Mouse (Mus musculus): ENCODE results near the gene Wap.

Wap gene

DNA sequence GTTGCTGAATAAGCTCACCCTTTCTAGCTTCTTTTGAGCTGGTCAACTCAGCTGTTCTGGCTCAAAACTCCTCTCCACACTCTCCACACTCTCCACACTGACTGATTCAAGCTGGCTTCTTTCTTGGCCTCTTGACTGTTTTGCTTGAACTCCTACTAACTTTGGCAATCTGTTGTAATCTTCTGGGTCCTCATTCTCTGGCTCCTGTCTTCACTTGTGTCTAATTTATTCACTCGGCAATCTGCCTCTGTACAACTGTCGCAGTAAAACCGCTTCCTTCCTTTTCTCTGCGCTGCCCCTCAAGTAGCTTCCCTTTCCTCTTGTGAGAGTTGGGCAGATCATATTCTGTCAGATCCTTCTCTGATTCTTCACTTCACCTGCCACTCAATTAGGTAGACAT, 10.7 kb downstream of the Wap start:
- DNase-seq (ENCODE audit: extremely low spot score) = no peak

DNA sequence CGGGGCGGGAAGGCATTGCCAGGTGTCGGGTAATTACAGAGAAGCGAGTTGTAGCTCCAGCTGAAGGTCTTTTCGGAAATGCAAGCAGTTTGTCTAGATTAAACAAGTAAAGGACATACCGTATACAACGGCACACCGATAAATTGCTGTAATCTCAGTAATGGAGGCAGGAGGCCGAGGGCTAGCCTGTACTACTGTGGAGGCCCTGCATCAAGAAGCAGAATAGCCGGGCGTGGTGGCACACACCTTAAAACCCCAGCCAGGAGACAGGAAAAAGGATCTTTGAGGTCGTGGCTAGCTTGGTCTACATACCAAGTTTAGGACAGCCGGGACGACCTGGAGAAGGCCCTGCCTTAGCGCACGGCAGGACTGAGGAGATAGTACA, 12.1 kb downstream of the Wap start:
- no peak for DNase-seq (ENCODE audit: extremely low spot score)

DNA sequence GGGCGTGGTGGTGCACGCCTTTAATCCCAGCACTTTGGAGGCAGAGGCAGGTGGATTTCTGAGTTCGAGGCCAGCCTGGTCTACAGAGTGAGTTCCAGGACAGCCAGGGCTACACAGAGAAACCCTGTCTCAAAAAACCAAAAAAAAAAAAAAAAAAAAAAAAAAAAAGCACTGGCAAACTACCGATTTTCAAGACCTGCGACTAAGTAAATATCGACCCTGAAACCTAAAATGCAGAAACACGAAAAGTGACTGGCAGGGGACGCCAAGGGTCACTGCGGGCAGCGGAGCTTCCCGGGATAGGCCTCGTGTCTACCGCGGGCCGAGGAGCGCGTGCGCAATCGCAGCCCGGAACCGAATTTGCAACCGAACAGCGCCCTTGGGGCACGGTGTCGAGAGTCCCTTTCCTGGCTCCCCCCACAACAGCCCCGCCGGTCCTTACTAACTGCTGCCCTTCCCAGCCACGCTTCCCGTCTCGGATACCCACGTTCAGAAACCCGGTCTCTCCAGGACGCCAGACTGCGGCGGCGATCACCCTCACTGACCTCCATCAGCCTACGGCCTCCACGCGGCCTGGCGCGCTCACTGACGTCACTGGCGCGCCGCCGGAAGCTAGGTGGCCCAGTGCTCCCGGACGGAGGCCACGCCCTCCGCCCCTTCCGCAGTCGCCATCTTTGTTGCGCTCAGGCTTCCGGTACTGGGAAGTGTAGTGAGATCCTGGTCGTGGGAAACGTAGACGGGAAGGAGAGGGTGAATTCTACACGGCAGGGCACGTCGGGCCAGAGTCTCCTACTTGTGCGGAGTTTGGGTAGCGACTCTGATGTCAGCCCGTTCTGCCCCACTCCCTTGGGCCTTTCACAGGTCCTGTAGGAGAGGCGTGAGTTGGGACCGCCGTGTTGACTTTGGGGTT, 12.7 kb downstream of the Wap start, which contains the start of gene Tbrg4:
TSS of gene Tbrg4 (minus strand) at position 590 of the 910 bp plus-strand sequence.
- DNase-seq (ENCODE audit: extremely low spot score) = peak; percentile 94

DNA sequence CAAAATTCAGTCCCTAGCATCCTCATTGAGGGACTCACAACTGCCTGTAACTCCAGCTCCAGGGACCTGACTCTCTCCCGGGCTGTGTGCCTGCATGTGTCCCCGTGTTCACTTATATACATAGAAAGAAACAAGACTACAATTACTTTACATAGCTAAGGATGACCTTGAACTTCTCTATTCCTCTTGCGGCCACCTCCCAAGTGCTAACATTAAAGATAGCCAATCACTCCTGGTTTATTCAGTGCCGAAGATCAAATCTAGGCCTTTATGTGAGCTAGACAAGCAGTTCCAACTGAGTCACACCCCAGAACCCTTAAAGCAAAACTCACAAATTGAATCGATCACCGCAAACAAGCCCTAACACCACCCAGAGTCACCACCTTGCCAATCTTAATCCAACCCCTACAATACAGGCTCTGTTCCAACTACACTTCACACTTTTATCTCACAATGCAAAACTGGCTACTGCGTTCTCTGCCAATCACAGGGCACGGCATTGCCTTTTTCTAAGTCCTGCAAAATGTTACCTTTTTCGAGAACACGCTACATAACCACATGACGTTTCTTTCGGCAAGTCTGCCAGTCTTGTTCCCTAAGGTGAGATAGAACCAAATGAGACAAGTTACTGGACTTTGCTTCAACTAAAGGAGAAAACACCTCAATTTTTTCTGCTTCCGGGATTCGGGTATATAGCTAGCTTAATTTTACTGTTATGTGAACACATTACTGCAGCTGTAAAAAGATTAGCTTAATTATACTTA, 13.6 kb downstream of the Wap start:
- no peak for DNase-seq (ENCODE audit: extremely low spot score)

DNA sequence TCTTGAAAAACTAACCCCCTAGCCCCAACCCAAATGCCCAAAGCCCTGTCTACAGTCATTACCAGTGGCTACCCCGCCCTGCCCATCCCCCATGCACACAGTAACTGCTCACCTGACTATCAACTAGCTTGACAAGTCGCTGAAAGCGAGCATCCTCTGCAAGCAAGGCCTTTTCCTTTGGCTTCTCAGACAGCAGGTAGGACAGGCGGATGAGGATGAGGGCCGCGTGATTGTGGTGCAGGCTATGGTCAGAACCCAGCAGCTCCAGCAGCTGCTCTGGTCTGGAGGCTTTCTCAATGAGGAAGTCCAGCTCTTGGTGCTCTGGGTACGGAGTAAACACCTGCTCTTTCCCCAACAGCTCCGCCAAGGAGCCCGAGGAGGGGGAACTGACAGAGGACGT, 14.7 kb downstream of the Wap start:
- DNase-seq (ENCODE audit: extremely low spot score) = no peak

DNA sequence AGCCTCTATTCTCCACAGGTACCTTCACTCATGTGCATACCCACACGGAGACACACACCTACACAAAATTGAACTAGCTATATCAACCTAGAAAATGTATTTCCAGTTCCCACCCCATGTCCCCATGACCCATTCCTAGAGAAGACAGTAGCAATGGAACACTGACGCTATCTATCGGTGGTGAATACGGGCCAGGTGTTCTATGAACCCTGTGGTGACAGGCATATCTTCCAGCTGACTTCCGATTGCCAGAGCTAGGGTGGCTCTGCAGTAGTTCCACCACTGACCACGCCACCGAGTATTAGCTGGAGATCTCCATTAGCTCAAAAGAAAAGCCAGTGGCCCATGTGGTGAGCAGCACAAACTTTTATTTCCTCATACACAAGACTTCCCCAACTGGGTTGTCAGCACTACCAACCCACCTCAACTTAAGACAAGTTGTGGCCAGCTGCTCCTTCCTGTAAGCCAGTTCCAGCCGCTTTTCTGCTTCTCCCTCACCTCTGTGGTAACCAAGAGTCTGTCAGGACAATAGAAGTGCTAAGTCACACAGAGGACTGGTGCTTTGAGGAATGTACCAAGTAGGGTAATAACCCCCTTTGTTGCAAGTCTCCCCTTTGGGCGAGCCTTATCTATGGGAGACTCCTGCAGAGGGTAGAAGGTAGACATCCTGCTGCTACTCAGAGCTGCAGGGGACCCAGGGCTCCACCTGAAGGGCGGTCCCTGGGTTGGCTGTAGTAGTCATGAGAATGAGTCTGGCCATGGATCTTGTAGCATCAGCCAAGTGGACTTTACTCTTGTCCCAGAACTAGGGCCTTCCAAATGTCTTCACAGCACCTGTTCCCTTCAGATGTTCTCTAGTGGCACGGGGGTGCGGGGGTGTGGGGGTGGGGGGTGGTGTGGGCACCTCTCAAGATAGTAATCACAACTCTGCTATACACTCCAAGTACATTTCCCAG, 22.9 kb downstream of the Wap start:
- DNase-seq (ENCODE audit: extremely low spot score) = no peak

DNA sequence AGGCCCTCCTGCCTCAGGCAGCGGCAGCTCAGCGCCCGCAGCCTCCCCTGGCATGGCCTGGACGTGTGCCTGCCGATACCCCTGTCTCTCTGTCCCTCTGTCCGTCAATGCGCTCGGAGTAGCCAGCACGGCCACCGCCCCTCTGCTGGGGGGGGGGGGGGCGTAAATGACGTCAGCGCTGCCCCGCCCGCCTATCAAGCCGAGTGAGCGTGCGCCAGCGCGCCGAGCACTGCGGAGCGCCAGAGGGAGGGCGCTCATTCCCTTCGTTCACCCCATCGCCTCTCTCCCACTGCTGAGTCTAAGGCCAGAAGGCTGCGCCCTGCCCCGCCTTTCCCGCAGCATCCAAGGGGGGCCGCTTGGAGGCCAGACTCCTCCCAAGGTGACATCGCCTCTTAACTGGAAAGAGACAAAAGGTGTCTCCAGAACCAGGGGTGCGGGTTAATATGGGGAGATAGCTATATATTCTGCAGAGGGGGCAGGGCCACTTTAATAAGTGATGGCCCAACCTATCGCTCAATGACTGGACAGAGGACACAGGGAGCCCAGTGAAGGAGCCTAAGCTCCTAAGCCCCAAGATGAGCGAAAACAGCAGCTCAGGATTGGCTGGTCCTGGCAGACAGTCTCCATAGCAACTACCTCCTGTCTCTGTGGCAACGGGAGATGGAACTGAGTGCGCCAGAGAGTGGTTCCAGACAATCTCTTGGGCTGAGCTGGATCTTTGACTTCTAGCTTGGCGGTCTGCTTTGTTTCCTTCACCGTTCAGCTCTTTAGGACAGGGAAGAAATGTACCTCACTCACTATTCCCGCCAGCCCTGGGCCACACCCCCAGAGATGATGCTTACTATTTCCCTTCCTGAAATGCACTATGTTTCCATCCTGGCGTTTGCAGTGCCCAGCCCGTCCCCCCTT, 32.7 kb downstream of the Wap start, which contains the start of gene Nacad:
TSS of gene Nacad (minus strand) at position 563 of the 909 bp plus-strand sequence.
- peak; percentile 41 for DNase-seq (ENCODE audit: extremely low spot score)

DNA sequence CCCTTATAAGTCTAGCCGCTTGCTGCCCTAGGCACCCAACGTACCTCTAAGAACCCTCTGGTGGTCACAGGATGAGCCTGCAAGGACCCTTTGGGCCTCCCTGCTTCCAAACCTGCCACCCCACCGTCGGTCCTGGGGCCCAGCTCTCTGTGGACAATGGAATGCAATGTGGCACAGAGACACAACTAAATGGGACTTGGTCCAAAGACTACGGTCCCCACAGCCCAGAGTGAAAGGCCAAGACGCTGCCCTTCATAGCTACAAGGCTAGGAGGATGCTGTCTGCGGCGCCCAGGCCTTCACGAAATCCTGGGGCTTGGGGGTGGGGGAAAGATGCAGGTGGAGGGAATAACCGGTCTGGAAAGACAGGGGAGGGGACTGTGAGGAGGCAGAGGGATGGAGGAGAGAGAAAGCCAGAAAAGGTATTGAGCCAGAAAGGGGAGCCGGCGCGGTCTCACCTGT, 33.4 kb downstream of the Wap start:
- DNase-seq (ENCODE audit: extremely low spot score) = no peak

DNA sequence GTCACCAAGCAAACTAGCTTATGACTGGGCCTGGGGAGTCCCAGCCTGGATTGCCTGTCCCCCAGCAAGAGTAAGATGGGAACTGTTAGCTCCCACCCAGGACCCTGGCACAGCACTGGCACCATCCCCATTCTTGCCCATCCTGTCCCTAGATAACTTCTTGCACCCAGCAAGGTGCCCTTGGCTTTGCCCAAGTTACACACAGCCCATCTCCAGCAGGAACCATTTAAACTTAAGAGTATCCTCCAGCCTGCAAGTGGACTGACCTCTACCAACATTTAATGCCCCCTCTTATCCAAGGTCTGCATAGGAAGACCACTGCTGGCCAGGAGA, 33.9 kb downstream of the Wap start:
- DNase-seq (ENCODE audit: extremely low spot score) = no peak

DNA sequence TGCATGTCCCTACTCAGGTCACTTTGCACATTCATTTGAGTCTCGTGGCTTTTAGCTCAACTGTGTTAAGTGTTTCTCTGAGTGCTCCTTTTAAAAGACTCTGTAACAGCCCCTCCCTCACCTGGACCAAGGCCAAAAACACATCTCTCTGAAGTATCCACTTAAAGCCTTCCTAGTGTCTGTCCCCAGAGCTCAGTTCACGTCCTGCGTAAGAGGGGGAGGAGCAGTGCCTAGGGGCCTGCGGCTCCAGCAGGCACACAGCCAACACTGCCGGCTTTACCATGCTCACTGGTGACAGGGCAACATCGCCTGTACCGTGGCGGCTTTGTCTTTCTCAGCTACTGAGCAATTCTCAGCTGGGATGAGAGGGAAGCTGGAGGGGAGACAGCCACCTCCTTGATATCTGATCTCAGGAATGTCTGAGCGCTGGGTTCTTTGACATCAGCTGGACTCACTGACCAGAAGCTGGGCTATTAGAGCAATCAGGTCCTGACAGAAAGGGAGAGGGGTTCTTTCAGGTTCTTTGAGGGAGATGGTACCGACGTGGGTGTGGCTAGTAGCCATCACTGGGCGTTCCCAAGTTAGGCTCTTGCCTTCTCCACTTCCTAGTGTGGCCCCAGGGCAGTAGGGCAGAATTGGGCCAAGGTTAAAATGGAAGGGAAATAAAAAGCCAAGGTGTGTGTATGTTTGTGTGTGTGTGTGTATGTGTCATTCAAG, 34.4 kb downstream of the Wap start:
- DNase-seq (ENCODE audit: extremely low spot score) = no peak

DNA sequence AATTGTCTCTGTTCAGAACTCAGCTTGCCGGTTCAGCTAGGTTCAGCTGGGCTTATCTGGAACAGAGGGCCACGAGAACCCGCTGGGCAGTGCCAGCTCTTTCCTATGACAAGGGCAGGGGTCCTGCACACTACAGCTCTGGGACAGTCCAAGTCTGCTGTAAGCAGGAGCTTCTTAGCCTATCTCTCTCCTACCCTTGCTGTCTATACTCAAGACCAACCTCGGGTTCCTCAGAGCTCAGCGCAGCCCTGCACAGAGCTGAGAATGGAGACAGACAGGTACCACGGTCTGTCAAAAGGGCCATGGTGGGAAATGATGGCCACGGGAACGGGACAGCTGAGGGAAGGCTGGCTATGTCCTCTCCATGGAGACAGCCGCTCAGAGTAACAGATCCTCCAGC, 35.2 kb downstream of the Wap start:
- DNase-seq (ENCODE audit: extremely low spot score) = no peak

DNA sequence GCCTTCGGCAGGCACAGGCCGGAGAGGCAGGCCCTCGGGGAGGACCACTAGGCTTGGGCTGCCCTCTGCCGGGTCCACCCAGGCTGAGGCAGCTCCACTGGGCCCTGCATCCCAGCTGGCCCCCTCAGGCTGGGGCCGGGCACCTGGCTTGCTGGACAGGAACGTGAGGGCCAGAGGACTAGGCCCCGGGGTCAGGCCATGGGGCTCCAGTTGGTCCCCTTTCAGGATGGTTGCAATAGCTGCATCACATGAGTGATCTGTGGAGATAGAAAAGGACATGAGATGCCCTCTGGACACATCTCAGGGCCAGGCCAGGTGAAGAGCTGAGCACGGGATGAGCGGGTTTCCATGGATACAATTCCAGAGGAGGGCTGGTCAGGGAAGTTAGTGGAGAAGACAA, 35.8 kb downstream of the Wap start:
- no peak for DNase-seq (ENCODE audit: extremely low spot score)

DNA sequence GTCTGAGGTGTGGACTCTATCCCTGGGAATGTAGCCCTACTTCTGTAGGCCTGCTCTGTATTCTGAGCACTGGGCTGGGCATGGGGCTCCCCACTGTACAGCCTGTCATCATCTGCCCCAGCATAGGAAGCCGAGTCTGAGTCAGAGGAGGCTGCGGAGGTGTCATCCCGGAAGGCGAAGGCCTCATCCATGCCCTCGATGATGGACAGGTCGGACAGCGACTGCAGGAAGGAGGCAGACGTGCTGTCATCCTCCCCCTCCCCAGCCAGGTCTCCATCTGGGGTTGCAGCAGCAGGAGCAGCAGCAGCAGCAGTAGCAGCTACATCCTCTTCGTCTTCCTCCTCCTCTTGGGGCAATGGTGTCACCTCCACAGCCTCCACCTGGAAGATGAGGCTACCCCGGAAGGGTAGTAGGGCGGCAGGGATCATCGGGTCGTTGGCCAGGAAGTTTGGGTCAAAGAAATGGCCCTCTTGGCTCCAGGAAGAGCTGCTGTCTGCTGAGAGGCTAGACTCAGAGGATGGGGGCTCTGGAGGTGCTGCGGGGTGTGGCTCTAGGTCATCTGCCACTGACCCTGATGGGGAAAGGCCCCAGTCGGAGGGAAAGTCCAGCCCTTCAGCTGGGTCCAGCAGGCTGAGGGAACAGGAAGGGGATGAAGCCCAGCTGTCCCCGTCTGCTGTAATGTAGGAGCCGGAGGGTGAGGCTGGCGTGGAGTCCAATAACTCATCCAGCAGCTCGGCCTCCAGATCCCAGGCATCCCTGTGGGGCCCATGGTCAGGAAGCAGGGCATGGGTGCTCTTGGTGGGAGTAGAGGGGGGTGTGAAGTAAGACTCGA, 36.6 kb downstream of the Wap start:
- DNase-seq (ENCODE audit: extremely low spot score) = no peak

DNA sequence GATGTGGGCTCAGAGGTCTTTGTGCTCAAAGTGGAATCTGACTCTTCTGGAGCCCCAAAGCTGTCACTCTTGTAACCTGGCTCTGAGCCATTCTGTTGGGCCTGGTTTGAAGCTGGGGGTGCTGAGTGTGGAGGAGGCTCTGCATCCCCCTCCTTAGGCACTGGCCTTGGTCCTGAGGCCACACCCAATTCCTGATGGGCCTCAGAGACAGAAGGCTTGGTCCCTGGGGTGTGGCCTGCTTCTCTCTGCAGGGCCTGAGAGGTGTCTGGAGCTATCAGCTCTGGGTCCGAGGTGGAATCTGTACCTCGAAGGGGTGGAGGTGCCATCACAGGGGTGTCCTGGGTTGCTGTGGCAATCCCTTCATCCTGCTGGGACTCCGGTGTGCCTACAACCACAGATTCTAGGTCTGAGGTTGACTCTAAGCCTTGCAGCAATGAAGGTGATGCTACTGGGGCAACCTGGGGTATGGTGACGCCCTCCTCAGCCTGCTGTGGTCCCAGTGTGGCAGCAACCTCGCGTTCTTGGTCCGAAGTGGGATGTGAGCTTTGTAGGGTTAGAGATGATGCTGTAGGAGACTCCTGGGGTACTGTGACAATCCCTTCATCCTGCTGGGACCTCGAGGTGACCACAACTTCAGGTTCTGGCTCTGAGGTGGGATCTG, 38.0 kb downstream of the Wap start:
- DNase-seq (ENCODE audit: extremely low spot score) = no peak

DNA sequence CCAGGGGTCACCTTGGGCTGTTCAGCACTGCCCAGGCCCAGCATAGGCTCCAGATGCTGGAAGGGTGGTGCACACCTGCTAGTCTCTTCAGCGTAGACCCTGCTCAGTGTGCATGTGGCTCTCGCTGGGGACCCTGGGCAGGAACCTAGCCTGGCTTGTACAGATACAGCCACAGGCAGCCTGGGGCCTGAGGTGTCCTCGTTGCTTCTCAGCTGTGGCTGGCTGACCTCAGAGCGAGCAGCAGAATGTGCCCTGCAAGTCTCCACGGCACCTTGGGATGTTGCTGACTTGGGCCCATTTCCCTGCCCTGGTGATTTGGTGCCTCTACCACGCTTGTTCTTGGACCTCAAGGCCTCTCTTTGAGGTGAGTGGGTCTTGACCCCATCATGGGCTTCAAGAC, 38.6 kb downstream of the Wap start:
- DNase-seq (ENCODE audit: extremely low spot score) = no peak

DNA sequence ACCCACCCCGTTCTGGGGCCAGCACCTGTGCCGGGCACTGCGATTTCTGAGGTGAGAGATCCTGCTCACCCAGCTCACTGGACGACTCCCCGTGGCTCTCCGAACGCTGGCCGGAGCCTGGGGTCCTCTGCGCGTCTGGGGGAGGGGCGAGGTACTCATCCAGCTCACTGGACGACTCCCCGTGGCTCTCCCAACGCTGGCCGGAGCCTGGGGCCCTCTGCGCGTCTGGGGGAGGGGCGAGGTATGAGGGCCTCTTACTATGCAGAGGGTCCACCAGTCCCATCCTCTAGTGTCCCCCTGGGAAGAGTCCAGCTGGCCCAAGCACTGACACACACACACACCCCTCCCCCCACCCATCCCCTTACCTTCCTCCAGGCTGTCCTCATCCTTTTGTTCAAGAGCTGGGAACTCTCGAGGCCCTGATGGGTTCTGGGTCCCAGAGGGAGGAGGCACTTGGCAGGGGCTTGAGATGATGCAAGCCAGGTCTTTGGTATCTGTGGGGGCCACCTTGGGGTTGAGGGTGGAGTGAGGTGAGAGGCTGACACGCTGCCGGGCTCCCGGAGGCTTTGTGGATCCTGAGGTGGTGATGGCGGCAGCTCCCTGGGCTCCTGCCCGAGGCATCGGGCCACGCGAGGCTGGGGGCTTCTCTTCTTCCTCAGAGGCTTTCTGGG, 39.3 kb downstream of the Wap start:
- peak; percentile 49 for DNase-seq (ENCODE audit: extremely low spot score)

DNA sequence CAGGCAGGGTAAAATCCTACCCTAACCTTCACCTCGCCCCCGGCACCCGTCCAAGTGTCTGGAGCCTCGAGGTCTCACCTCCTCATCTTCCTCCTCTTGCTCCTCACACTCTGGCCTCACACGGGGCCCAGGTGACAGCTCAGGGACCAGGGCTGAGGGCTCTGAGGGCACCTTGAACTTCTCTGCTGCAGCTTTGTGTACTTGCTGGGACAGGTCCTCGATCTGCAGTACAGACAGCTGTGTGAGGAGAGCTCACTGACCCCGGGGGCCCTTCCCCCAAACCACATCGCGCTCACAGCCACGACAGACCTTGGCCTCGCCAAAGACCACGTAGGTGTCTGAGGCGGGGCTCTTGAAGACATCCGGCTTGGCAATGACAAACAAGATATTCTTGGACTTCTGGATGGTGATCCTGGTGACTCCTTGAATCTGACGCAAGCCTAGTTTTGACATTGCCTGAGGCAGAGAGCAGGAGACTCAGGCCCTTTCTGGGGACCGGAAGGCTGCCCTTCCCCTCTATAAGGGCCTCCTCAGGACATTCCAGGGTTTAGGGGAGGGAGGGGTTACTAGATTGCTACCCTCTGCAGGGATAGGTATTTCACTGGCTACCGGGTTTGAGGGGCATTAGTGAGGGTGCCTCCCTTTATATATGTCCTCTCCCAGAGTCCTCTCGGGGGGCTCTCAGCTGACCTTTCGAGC, 40.1 kb downstream of the Wap start:
- no peak for DNase-seq (ENCODE audit: extremely low spot score)
